Mouse (Mus musculus) monocyte, adult 2 months (primary cell): ENCODE results near the gene Ubp1.
A peak's percentile ranks its signal among the peaks of the same experiment; 100 is the strongest.
"Not testable (repeated sequence)": the region's sequence is repeated elsewhere in the genome, so short reads cannot be mapped to it uniquely, and the experiment has no call there.

Experiments
- DNase-seq, 2 experiments: peaks; one replicate each; pipeline ENCODE4 v3.0.0; 2022; ENCODE audit warnings: low spot score in 2 of 2, low read depth in 1 of 2

Gene Ubp1

DNA sequence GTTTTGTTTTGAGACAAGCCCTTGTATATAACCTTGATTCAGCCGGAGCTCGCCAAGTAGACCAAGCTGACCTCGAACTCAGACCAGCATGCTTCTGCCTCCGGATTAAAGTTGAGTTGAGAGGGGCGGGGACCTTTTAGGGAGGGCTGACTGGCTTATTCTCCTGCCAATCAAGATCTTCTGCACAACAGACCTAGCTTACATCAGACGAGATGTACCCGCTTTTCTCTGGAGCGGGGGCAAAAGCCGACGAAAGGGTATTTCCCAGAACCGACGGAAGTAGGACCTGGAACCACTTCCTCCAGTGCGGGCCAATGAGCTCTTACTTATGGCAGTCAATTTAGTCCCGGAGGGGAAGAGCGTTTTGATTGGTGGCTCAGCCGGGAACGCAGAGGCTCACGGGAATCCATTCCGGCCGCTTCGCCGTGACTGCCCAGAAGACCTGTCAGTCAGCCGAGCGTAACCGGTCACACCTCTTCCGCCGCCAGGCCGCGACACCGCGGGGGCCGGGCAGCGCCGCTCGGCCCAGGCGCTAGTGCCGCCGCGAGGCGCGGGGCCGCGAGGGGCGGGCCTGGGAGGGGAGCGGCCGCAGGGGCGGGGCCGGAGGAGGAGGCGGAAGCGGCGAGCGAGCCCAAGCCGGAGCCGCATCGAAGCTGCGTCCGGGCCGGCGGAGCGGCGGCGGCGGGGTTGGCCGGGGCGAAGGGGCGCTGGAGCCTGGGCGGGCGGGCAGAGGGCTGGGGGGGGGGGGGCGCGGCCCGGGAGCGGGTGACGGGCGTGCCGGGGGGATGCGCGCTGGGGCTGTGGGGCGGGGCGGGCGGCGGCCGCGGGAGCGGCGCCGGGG is at the start of gene Ubp1:
Ubp1 (plus strand) TSS at position 401 of the 841 bp plus-strand sequence.
- peak; percentile 90 to 95 for DNase-seq

DNA sequence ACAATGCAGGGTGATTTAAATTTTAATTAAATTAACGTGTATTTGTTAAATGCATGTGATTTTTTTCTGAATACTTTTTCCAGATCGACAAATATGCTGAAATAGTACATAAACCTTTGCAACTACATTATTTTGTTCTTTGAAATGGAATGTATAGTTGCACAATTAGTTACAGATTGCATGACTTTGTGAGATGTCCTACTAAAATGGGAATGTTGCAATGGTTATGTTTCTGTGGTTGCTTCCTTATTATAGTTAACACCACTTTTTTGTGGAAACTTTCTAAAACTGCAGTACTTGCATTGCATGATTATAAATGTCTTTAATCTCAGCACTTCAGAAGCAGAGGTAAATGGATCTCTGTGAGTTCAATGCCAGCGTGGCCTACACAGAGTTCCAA is 35.8 kb upstream of the Ubp1 start:
- no peak for DNase-seq

- DNase-seq = no peak
Observed at GRCm38 (mm10) chr9:113903136-113903535, 27.6 kb upstream of the Ubp1 start.

DNA sequence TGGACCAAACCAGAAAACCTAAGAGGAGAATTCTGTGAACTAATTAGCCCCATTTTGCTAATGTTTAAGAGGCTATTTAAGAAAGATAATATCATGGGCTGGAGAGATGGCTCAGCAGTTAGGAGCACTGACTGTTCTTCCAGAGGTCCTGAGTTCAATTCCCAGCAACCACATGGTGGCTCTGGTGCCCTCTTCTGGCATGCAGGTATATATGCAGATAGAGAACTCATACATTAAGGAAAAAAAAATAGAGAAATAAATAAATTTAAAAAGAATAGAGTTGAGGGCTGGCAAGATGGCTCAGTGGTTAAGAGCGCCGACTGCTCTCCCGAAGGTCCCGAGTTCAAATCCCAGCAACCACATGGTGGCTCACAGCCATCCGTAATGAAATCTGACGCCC is 26.4 kb upstream of the Ubp1 start:
- DNase-seq = not testable (repeated sequence)

GRCm38 (mm10) chr9:113915789-113916188 is 14.9 kb upstream of the Ubp1 start:
- DNase-seq = no peak

- DNase-seq = no peak
Observed at GRCm38 (mm10) chr9:113922677-113923076, 8.1 kb upstream of the Ubp1 start.

DNA sequence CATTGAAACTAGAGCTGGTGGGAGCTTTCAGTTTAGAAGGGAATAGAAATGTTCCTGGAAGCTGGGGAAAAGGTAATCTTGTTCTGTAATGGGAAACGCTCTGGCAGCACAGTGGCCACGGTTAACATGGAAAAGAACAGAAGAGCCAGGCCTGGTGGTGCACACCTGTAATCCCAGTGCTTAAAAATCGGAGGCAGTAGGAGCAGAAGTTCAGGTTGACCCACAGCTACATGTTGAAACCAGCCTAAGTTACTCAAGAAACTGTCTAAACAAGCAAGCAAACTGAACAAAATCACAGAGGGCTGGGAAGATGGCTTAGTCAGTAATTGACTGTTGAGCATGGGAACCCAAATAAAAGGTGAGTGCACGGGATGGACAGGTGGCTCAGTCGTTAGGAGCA is 5.9 kb upstream of the Ubp1 start:
- DNase-seq = no peak

DNA sequence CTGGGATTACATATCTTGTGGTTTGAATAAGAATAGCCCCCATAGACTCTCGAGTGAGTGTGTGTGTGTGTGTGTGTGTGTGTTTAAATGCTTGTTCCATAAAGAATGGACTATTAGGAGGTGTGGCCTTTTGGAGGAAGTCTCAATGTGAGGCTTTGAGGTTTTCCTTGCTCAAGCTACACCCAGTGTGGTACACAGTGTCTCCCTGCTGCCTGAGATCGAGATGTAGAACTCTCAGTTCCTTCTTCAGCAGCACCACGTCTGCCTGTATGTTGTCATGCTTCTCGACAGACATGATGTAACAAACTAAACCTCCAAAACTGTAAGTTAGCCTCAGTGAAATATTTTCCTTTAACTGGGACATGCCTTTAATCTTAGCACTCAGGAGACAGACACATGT is 2.1 kb upstream of the Ubp1 start:
- DNase-seq = peak; percentile 46 to 54

DNA sequence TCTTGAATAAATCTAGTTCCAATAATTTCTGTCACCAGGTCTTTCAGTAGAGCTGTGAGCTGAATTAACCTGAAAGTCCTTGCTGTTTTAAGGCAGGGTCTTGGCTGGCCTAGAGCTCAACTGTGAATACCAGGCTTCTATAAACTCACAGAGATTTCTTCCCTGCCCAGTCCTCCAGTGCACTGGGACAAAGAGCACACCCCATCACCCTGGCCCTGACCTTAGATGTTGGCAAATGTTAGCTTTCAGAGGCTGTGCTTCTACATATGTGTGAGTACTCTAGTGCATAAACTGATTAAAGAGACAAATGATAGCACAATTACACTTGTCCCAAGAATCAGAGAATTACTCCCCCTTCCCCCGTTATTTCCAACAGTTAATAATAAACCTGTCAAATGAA is 1.1 kb upstream of the Ubp1 start:
- no peak for DNase-seq

GRCm38 (mm10) chr9:113931375-113932099 is 803 bp downstream of the Ubp1 start:
- DNase-seq = peak in 1 of 2 experiments; percentile 5

DNA sequence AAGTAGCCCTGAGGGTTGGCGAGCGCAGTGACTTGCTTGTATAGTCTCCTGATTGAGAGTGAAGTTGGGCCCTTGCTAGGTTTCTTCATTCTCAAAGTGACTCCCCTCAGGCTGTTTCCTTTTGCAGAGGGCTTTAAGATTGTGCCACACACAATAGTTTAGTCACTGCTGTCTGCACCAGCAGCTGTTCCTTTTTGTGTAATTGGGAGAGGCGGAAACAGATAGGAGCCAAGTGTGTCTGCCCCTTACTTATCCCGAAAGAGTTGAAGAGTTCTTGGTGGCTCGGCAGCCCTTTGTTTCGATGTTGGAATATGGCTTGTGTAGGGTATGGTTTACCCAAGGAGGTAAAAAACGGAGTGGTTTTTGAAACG is 1.4 kb downstream of the Ubp1 start:
- DNase-seq = peak in 1 of 2 experiments; percentile 4

DNA sequence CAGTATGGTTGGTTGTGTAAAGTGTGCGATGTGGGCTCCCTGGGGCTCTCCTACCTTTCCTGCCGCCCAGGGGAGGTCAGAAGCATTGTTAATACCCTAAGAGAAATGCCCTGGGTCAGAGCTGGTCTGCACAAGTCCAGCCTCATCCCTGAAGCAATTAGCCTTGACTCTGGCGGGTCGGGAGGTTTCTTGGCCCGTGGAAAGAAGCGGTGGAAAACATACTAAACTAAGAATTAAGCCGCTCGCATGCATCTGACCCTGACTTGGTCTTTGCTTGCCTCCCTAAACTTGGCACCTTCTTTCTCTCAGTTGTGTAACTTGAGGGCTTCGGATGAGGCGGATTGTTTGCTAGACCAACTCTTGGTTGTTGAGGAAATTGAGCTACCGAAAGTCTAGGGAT is 1.8 kb downstream of the Ubp1 start:
- DNase-seq = no peak

GRCm38 (mm10) chr9:113935638-113936037 is 4.9 kb downstream of the Ubp1 start:
- DNase-seq = no peak

DNA sequence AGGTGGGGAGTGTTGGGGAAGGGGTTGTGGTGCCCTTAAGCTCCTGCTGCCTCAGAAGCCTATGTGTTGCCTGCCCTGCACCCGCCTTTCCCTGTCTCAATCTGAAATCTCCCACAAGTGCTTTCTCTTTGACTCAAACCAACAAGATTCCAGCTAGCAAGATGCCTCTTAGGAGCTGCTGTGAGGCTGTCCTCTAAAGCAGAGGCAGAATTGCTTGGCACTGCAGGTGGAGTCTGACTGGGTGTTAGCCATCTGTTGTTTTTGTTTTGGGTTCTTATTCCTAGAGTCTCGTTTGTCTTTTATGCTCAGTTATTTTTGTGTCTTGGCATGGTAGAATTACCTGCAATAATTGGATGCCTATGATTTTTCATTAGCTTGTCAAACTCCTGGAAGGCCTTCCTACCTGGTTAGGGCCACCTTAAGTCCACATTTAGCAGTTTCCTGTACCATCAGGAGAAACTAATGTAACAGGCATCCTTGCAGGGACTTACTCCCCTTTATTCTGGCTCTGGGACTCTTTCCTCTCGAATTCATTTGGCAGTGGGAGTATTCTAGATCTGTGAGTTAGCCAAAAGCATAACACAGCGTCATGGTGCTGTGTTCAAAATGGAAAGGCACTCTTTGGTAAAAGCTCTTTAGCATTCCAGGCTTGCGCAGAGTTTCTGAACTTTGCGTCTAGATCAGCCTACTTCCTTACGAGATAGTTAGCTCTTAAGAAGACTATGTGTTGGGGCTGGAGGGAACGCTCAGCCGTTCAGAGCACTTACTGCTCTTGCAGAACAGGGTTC is 8.5 kb downstream of the Ubp1 start:
- DNase-seq = no peak

- no peak for DNase-seq
Observed at GRCm38 (mm10) chr9:113941103-113941805, 10.5 kb downstream of the Ubp1 start.

- DNase-seq = no peak
Observed at GRCm38 (mm10) chr9:113943372-113943771, 12.6 kb downstream of the Ubp1 start.

GRCm38 (mm10) chr9:113947216-113947615 is 16.5 kb downstream of the Ubp1 start:
- DNase-seq = no peak

DNA sequence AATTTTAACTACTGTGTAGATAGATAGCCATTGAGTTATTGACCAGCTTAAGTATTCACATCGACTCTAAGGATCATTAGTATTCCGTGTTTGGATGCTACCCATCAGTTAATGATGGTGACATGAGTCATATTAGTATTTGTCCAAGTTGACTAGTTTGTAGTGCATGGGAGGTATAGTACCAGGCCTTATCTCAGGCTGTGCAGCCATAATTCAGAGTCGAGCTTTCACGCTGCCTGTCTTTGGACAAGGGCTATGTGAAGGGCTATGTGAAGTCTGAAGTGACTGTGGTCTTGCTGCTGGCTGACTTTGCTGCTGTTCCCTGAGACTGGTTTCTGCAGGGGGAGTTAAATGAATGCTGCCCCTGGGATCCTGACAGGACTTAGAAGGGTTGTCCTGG is 27.0 kb downstream of the Ubp1 start:
- no peak for DNase-seq

GRCm38 (mm10) chr9:113963718-113964117 is 33.0 kb downstream of the Ubp1 start:
- DNase-seq = no peak

GRCm38 (mm10) chr9:113964415-113964814 is 33.7 kb downstream of the Ubp1 start:
- DNase-seq = no peak

GRCm38 (mm10) chr9:113966838-113967237 is 36.1 kb downstream of the Ubp1 start:
- no peak for DNase-seq
